Mouse (Mus musculus): ENCODE measurements around the gene Bmp8b.
A peak's percentile ranks its signal among the peaks of the same experiment; 100 is the strongest.

Bmp8b gene

GRCm38 (mm10) chr4:123093064-123093776 lies 11.7 kb upstream of the Bmp8b start:
- no peak for TF ChIP-seq GATA4 (IDR thresholded peaks at IDR 0.05; ENCODE audit: insufficient replicate concordance, low read length)

GRCm38 (mm10) chr4:123093869-123094268 lies 11.1 kb upstream of the Bmp8b start:
- TF ChIP-seq GATA4 (IDR thresholded peaks at IDR 0.05; ENCODE audit: insufficient replicate concordance, low read length): no peak

GRCm38 (mm10) chr4:123105451-123105790 lies 456 bp downstream of the Bmp8b start:
- no peak for TF ChIP-seq GATA4 (IDR thresholded peaks at IDR 0.05; ENCODE audit: insufficient replicate concordance, low read length)

GRCm38 (mm10) chr4:123106864-123107263 lies 1.9 kb downstream of the Bmp8b start:
- TF ChIP-seq GATA4 (IDR thresholded peaks at IDR 0.05; ENCODE audit: insufficient replicate concordance, low read length): no peak

GRCm38 (mm10) chr4:123108056-123108455 lies 3.1 kb downstream of the Bmp8b start:
- no peak for TF ChIP-seq GATA4 (IDR thresholded peaks at IDR 0.05; ENCODE audit: insufficient replicate concordance, low read length)

- no peak for TF ChIP-seq GATA4 (IDR thresholded peaks at IDR 0.05; ENCODE audit: insufficient replicate concordance, low read length)
Measured at GRCm38 (mm10) chr4:123110751-123111150, 5.8 kb downstream of the Bmp8b start.

- no peak for TF ChIP-seq GATA4 (IDR thresholded peaks at IDR 0.05; ENCODE audit: insufficient replicate concordance, low read length)
Measured at GRCm38 (mm10) chr4:123112216-123112764, 7.3 kb downstream of the Bmp8b start.

- TF ChIP-seq GATA4 (IDR thresholded peaks at IDR 0.05; ENCODE audit: insufficient replicate concordance, low read length): no peak
Measured at GRCm38 (mm10) chr4:123116011-123116410, 11.0 kb downstream of the Bmp8b start, which contains the start of gene Oxct2b. Gene Oxct2b (plus strand): TSS chr4:123116266.

- TF ChIP-seq GATA4 (IDR thresholded peaks at IDR 0.05; ENCODE audit: insufficient replicate concordance, low read length): no peak
Measured at GRCm38 (mm10) chr4:123121286-123121685, 16.3 kb downstream of the Bmp8b start.

- no peak for TF ChIP-seq GATA4 (IDR thresholded peaks at IDR 0.05; ENCODE audit: insufficient replicate concordance, low read length)
Measured at GRCm38 (mm10) chr4:123126626-123127025, 21.7 kb downstream of the Bmp8b start.

GRCm38 (mm10) chr4:123127051-123127450 lies 22.1 kb downstream of the Bmp8b start:
- no peak for TF ChIP-seq GATA4 (IDR thresholded peaks at IDR 0.05; ENCODE audit: insufficient replicate concordance, low read length)

GRCm38 (mm10) chr4:123137551-123137950 lies 32.6 kb downstream of the Bmp8b start:
- no peak for TF ChIP-seq GATA4 (IDR thresholded peaks at IDR 0.05; ENCODE audit: insufficient replicate concordance, low read length)

GRCm38 (mm10) chr4:123139513-123140154 lies 34.7 kb downstream of the Bmp8b start, which contains the start of gene Ppie:
Gene Ppie (minus strand): TSS chr4:123139951.
- peak; percentile 45; the same call in 1 of the 2 replicates for TF ChIP-seq GATA4 (IDR thresholded peaks at IDR 0.05; ENCODE audit: insufficient replicate concordance, low read length)

- TF ChIP-seq GATA4 (IDR thresholded peaks at IDR 0.05; ENCODE audit: insufficient replicate concordance, low read length): no peak
Measured at GRCm38 (mm10) chr4:123147446-123148150, 42.6 kb downstream of the Bmp8b start.

- no peak for TF ChIP-seq GATA4 (IDR thresholded peaks at IDR 0.05; ENCODE audit: insufficient replicate concordance, low read length)
Measured at GRCm38 (mm10) chr4:123152003-123152402, 47.0 kb downstream of the Bmp8b start.

GRCm38 (mm10) chr4:123152976-123153375 lies 48.0 kb downstream of the Bmp8b start:
- no peak for TF ChIP-seq GATA4 (IDR thresholded peaks at IDR 0.05; ENCODE audit: insufficient replicate concordance, low read length)

All from liver, adult (tissue).